Mouse (Mus musculus): Measurements from ENCODE around the gene Rtf1. TPM values are rescaled to one million over a fixed set of nuclear protein-coding genes. Genes with fewer than 3 reads are reported as not detected.

Gene Rtf1
- total RNA-seq, 1 experiment from 2014 or later: 36.4 TPM

DNA sequence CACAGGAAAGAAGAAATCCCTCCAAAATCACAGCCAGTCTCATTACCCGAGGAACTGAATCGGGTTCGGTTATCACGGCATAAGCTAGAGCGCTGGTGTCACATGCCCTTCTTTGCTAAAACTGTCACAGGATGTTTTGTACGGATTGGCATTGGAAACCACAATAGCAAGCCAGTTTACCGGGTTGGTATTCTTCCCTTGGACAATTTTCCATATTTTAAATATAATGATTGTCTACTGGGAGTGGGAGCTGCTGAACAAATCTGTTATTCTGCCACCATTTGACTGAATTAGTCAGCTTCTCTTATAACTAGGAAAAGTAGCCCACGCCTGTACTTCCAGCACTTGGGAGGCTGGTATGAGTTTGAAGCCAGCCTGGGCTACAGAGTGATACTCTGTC, 46.2 kb downstream of the Rtf1 start:
- ATAC-seq (ENCODE audit: extremely low read depth, insufficient number of reproducible peaks, low FRiP score, poor library complexity, severe bottlenecking): no peak

- ATAC-seq (ENCODE audit: extremely low read depth, insufficient number of reproducible peaks, low FRiP score, poor library complexity, severe bottlenecking): no peak
Observed at GRCm38 (mm10) chr2:119727762-119728416, 53.0 kb downstream of the Rtf1 start.

GRCm38 (mm10) chr2:119730735-119731134, 55.9 kb downstream of the Rtf1 start:
- no peak for ATAC-seq (ENCODE audit: extremely low read depth, insufficient number of reproducible peaks, low FRiP score, poor library complexity, severe bottlenecking)

DNA sequence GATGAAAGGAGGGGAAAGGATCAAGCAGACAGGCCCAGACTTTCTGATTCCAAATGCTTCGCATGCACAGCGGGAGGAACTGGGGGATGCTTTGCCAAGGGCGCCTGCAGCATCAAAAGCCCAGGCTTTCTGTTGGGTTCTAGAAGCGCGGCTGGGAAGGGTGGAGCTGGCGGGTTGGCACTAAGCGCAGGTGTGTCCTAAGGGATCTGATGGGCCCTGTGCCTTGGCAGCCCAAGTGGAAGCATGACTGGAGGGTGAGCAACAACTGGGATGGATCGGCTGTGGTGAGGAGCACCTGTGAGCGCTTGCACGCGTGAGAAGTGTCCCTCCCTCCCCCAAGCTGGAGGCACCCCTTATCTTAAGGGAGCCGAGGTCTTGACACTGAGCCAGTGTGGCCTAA, 62.3 kb downstream of the Rtf1 start:
- no peak for ATAC-seq (ENCODE audit: extremely low read depth, insufficient number of reproducible peaks, low FRiP score, poor library complexity, severe bottlenecking)

- ATAC-seq (ENCODE audit: extremely low read depth, insufficient number of reproducible peaks, low FRiP score, poor library complexity, severe bottlenecking): no peak
Observed at GRCm38 (mm10) chr2:119740567-119740966, 65.7 kb downstream of the Rtf1 start.

GRCm38 (mm10) chr2:119741581-119742411, 66.9 kb downstream of the Rtf1 start, which contains the start of gene Itpka:
Gene Itpka (plus strand): TSS chr2:119742337.
- ATAC-seq (ENCODE audit: extremely low read depth, insufficient number of reproducible peaks, low FRiP score, poor library complexity, severe bottlenecking): peak; percentile 36

GRCm38 (mm10) chr2:119742461-119743175, 67.8 kb downstream of the Rtf1 start:
- no peak for ATAC-seq (ENCODE audit: extremely low read depth, insufficient number of reproducible peaks, low FRiP score, poor library complexity, severe bottlenecking)

- no peak for ATAC-seq (ENCODE audit: extremely low read depth, insufficient number of reproducible peaks, low FRiP score, poor library complexity, severe bottlenecking)
Observed at GRCm38 (mm10) chr2:119743176-119743807, 68.4 kb downstream of the Rtf1 start.

GRCm38 (mm10) chr2:119743808-119744162, 68.9 kb downstream of the Rtf1 start:
- ATAC-seq (ENCODE audit: extremely low read depth, insufficient number of reproducible peaks, low FRiP score, poor library complexity, severe bottlenecking): no peak

DNA sequence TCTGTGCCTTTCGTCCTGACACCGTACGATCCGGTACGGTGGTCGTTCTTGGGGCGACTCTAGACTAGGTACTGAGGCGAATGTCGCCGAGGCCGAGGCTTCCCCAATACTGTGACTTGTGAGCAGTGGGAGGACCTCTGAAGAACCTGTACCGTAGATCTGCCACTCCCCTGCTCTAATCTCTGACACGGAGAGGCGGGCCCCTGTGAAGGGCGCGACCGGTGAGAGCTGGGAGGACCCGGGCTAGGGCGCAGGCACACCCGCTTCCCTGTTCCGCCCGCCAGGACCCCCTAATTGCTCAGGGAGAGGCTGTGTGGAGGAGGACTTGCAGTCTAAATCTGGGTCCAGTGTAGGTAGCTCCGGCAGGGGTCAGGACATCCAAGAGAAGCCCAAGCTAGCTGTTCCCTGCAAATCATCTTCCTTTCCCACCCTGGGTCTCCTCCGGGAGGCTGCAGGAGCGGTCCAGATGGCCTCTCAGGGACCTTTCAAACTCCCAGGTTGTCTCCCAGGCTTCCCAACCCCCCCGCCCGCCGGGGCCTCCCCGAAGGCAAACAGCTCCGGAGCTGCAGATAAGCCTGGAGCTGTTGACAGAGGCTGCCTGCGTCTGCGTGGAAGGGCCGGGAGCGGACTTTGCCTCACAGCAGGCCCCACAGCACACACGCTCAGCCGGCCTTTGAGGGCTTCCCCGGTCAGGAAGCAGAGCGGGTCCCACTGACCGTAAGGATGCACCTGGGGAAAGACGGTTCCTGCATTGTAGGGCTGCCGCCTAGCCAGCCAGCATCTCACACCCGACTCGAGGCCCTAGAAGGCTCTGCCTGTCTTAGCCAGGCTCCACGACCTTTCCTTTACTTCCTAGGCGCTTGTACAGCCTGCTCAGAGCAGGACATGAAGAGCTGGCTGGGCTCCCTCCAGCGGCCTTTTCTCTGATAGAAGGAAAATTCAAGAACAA, 69.6 kb downstream of the Rtf1 start:
- ATAC-seq (ENCODE audit: extremely low read depth, insufficient number of reproducible peaks, low FRiP score, poor library complexity, severe bottlenecking): peak; percentile 17; the same call in 1 of the 2 replicates

DNA sequence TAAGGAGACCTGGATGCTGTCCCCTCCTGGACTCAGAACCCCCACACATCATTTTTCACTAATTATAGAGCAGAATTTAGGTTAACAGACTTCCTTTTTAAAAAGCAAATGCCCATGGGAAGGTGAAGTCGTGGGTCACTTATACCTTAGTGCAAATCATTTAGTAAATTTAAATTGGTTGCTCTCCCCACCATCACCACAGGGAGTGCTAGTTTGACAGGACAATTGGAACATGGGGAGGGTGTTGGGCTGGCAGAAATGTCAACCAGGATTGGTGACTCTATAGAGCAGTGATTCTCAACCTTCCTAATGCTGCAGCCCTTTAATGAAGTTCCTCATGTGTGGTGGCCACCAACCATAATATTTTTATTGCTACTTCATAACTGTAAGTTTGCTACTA, 70.4 kb downstream of the Rtf1 start:
- ATAC-seq (ENCODE audit: extremely low read depth, insufficient number of reproducible peaks, low FRiP score, poor library complexity, severe bottlenecking): no peak

DNA sequence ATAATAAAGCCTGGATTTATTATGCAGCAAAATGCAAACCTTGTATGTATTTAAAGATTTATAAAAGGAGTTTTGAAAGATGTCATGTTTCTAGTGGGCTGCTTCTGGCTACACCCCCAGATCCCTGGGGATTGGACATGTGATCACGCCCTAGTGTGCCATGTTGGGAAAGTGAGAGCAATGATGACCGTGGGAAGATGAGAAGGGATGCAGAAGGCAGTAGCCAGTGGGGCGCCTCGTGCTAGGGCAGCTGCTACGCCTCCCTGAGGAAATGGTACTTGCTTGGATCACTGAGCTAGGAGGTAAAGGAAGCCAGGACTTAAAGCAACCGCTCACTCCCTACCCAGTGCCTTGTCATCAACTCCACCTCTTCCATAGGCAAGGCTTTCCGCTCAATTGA, 72.7 kb downstream of the Rtf1 start:
- no peak for ATAC-seq (ENCODE audit: extremely low read depth, insufficient number of reproducible peaks, low FRiP score, poor library complexity, severe bottlenecking)

DNA sequence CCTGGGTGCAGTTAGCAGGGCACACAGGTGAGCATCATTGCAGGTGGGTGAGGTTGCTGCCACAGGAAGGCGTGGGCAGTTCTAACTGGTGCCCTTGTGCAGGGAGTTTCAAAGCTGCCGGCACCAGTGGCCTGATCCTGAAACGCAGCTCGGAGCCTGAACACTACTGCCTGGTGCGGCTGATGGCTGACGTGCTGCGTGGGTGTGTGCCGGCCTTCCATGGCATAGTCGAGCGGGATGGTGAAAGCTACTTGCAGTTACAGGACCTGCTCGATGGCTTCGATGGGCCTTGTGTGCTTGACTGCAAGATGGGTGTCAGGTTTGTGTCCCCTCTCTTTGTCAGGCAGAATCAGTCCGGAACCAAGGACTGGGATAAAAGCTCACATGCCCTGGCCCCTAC, 74.4 kb downstream of the Rtf1 start:
- ATAC-seq (ENCODE audit: extremely low read depth, insufficient number of reproducible peaks, low FRiP score, poor library complexity, severe bottlenecking): no peak

DNA sequence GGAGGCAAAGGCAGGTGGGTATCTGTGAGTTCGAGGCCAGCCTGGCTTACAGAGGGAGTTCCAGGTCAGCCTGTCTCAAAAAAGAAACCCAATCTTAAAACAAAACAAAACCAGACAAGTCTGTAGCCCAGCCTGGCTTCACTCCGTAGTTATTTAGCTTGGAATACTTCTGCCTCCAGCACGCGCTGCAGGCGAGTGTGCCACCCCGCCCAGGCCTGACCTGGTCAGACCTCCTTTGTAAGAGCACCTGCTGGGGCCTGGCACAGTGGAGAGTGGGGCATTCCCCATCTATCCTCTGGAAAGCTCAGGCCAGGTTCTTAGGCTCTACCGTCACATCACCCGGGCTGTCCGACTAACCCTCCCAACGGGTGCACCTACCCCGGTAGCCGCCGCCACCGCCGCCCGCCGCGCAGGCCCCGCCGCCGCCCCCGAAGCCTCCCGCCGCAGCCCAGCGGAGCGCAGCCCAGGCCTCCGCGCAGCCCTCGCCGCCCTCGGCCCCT, 82.8 kb downstream of the Rtf1 start:
- ATAC-seq (ENCODE audit: extremely low read depth, insufficient number of reproducible peaks, low FRiP score, poor library complexity, severe bottlenecking): no peak

- ATAC-seq (ENCODE audit: extremely low read depth, insufficient number of reproducible peaks, low FRiP score, poor library complexity, severe bottlenecking): 0 out of 2 replicates have a peak, but pooled peaks have one; percentile 6
Observed at GRCm38 (mm10) chr2:119758101-119758843, 83.4 kb downstream of the Rtf1 start.

- peak; percentile 45; the same call in 1 of the 2 replicates for ATAC-seq (ENCODE audit: extremely low read depth, insufficient number of reproducible peaks, low FRiP score, poor library complexity, severe bottlenecking)
Observed at GRCm38 (mm10) chr2:119758844-119759835, 84.3 kb downstream of the Rtf1 start.

Data from neutrophil, adult 5-6 weeks (primary cell).